Mouse (Mus musculus): ENCODE data around the gene B3gnt4. TPM values are rescaled to one million over a fixed set of nuclear protein-coding genes. Genes with fewer than 3 reads are reported as not detected.

The B3gnt4 gene
- 0.12 and 0.58 TPM in 2 replicates for polyA plus RNA-seq (2015; fragmentation: Nextera tagmentation; extraction: Ambion mirVana)

- no peak within 1 kb of the TSS for H3K27ac ChIP-seq
- H3K9me3 ChIP-seq: no peaks in the 10 kb centered on the region
- peaks cover 27% of the 10 kb centered on the region for H3K4me1 ChIP-seq
- WGBS: 78% methylated on average over 5 of the region's 5 CpGs
- no peak for ATAC-seq (ENCODE audit: insufficient number of reproducible peaks, low FRiP score, low TSS enrichment, low read depth)
- no peak within 1 kb of the TSS for H3K9ac ChIP-seq
- peaks cover 19% of the 10 kb centered on the region for H3K27me3 ChIP-seq
- no peak within 1 kb of the TSS for H3K4me2 ChIP-seq
- H3K36me3 ChIP-seq: peaks cover 16% of the 10 kb centered on the region
- H3K4me3 ChIP-seq: no peak within 1 kb of the TSS
Measured at GRCm38 (mm10) chr5:123510160-123510559, at the start of gene B3gnt4. B3gnt4 (plus strand) TSS chr5:123510460.

- H3K36me3 ChIP-seq: peaks cover 4% of the 10 kb centered on the region
- no peak overlapping the region for H3K27ac ChIP-seq
- H3K4me1 ChIP-seq: no peaks in the 10 kb centered on the region
- H3K4me3 ChIP-seq: no peak overlapping the region
- no peak for ATAC-seq (ENCODE audit: insufficient number of reproducible peaks, low FRiP score, low TSS enrichment, low read depth)
- no peaks in the 10 kb centered on the region for H3K27me3 ChIP-seq
- 67% methylated on average over 5 of the region's 5 CpGs for WGBS
- no peaks in the 10 kb centered on the region for H3K9me3 ChIP-seq
- no peak overlapping the region for H3K9ac ChIP-seq
- H3K4me2 ChIP-seq: no peak overlapping the region
Measured at GRCm38 (mm10) chr5:123461420-123461819, 48.8 kb upstream of the B3gnt4 start.

- Histone ChIP-seq H3K27me3 (no peaks in the 10 kb centered on the region), H3K4me1 (no peaks in the 10 kb centered on the region), H3K9ac (no peak overlapping the region), H3K4me2 (no peak overlapping the region), H3K36me3 (no peaks in the 10 kb centered on the region), H3K4me3 (no peak overlapping the region), H3K9me3 (no peaks in the 10 kb centered on the region), H3K27ac (no peak overlapping the region)
- ATAC-seq (ENCODE audit: insufficient number of reproducible peaks, low FRiP score, low TSS enrichment, low read depth): no peak
- WGBS: 69% methylated on average over 1 of the region's 1 CpGs
Measured at GRCm38 (mm10) chr5:123464638-123465037, 45.6 kb upstream of the B3gnt4 start.

GRCm38 (mm10) chr5:123470784-123471400 lies 39.4 kb upstream of the B3gnt4 start:
- peak overlapping the region; percentile 17; the same call in 1 of the 2 replicates for H3K27ac ChIP-seq
- no peaks in the 10 kb centered on the region for H3K36me3 ChIP-seq
- no peaks in the 10 kb centered on the region for H3K9me3 ChIP-seq
- no peaks in the 10 kb centered on the region for H3K27me3 ChIP-seq
- H3K4me2 ChIP-seq: peak overlapping the region; percentile 36
- WGBS: 19% methylated on average over 10 of the region's 10 CpGs
- peaks cover 5% of the 10 kb centered on the region for H3K4me1 ChIP-seq
- no peak for ATAC-seq (ENCODE audit: insufficient number of reproducible peaks, low FRiP score, low TSS enrichment, low read depth)
- peak overlapping the region; percentile 7; the same call in 1 of the 2 replicates for H3K4me3 ChIP-seq
- H3K9ac ChIP-seq: no peak overlapping the region

- 81% methylated on average over 5 of the region's 5 CpGs for WGBS
- H3K9me3 ChIP-seq: no peaks in the 10 kb centered on the region
- H3K4me1 ChIP-seq: peaks cover 5% of the 10 kb centered on the region
- no peak for ATAC-seq (ENCODE audit: insufficient number of reproducible peaks, low FRiP score, low TSS enrichment, low read depth)
- H3K4me3 ChIP-seq: no peak overlapping the region
- no peak overlapping the region for H3K27ac ChIP-seq
- H3K27me3 ChIP-seq: no peaks in the 10 kb centered on the region
- H3K9ac ChIP-seq: no peak overlapping the region
- no peaks in the 10 kb centered on the region for H3K36me3 ChIP-seq
- no peak overlapping the region for H3K4me2 ChIP-seq
Measured at GRCm38 (mm10) chr5:123473817-123474216, 36.4 kb upstream of the B3gnt4 start.

- Histone ChIP-seq H3K4me2 (no peak overlapping the region), H3K36me3 (no peaks in the 10 kb centered on the region), H3K27ac (no peak overlapping the region), H3K9ac (no peak overlapping the region), H3K9me3 (no peaks in the 10 kb centered on the region), H3K4me3 (no peak overlapping the region), H3K27me3 (no peaks in the 10 kb centered on the region), H3K4me1 (peaks cover 7% of the 10 kb centered on the region)
- ATAC-seq (ENCODE audit: insufficient number of reproducible peaks, low FRiP score, low TSS enrichment, low read depth): no peak
- 81% methylated on average over 11 of the region's 11 CpGs for WGBS
Measured at GRCm38 (mm10) chr5:123487659-123488395, 22.4 kb upstream of the B3gnt4 start.

GRCm38 (mm10) chr5:123489112-123489785 lies 21.0 kb upstream of the B3gnt4 start, which contains the start of the genes Lrrc43 and Il31:
Lrrc43 (plus strand) TSS chr5:123489305.
Il31 (minus strand) TSS chr5:123489489.
- no peak within 1 kb of the TSS for H3K9ac ChIP-seq
- WGBS: 8% methylated on average over 25 of the region's 25 CpGs
- peaks cover 7% of the 10 kb centered on the region for H3K4me1 ChIP-seq
- no peaks in the 10 kb centered on the region for H3K27me3 ChIP-seq
- no peaks in the 10 kb centered on the region for H3K36me3 ChIP-seq
- no peak; the same call in 1 of the 2 replicates for ATAC-seq (ENCODE audit: insufficient number of reproducible peaks, low FRiP score, low TSS enrichment, low read depth)
- no peak within 1 kb of the TSS for H3K27ac ChIP-seq
- H3K4me2 ChIP-seq: peak within 1 kb of the TSS; percentile 29; the same call in 1 of the 2 replicates
- H3K9me3 ChIP-seq: no peaks in the 10 kb centered on the region
- H3K4me3 ChIP-seq: no peak within 1 kb of the TSS

GRCm38 (mm10) chr5:123489935-123490334 lies 20.3 kb upstream of the B3gnt4 start:
- Histone ChIP-seq H3K4me1 (peaks cover 7% of the 10 kb centered on the region), H3K9me3 (no peaks in the 10 kb centered on the region), H3K4me3 (no peak overlapping the region), H3K4me2 (no peak overlapping the region), H3K27me3 (no peaks in the 10 kb centered on the region), H3K36me3 (no peaks in the 10 kb centered on the region), H3K27ac (no peak overlapping the region), H3K9ac (no peak overlapping the region)
- WGBS: 38% methylated on average over 9 of the region's 9 CpGs
- no peak for ATAC-seq (ENCODE audit: insufficient number of reproducible peaks, low FRiP score, low TSS enrichment, low read depth)

GRCm38 (mm10) chr5:123499717-123500116 lies 10.5 kb upstream of the B3gnt4 start:
- no peak overlapping the region for H3K9ac ChIP-seq
- WGBS: 46% methylated on average over 4 of the region's 4 CpGs
- H3K27me3 ChIP-seq: peaks cover 10% of the 10 kb centered on the region
- no peak for ATAC-seq (ENCODE audit: insufficient number of reproducible peaks, low FRiP score, low TSS enrichment, low read depth)
- H3K4me3 ChIP-seq: no peak overlapping the region
- H3K4me1 ChIP-seq: peaks cover 18% of the 10 kb centered on the region
- no peaks in the 10 kb centered on the region for H3K36me3 ChIP-seq
- no peaks in the 10 kb centered on the region for H3K9me3 ChIP-seq
- no peak overlapping the region for H3K4me2 ChIP-seq
- H3K27ac ChIP-seq: no peak overlapping the region

GRCm38 (mm10) chr5:123501973-123502372 lies 8.3 kb upstream of the B3gnt4 start:
- ATAC-seq (ENCODE audit: insufficient number of reproducible peaks, low FRiP score, low TSS enrichment, low read depth): no peak
- Histone ChIP-seq H3K36me3 (no peaks in the 10 kb centered on the region), H3K9me3 (no peaks in the 10 kb centered on the region), H3K4me2 (no peak overlapping the region), H3K9ac (no peak overlapping the region), H3K27ac (no peak overlapping the region), H3K4me1 (peaks cover 13% of the 10 kb centered on the region), H3K27me3 (peaks cover 14% of the 10 kb centered on the region), H3K4me3 (no peak overlapping the region)
- 69% methylated on average over 4 of the region's 4 CpGs for WGBS

GRCm38 (mm10) chr5:123507936-123508723 lies 2.1 kb upstream of the B3gnt4 start:
- peak overlapping the region; percentile 88 for H3K4me2 ChIP-seq
- H3K9me3 ChIP-seq: no peaks in the 10 kb centered on the region
- peaks cover 13% of the 10 kb centered on the region for H3K36me3 ChIP-seq
- H3K4me3 ChIP-seq: peak overlapping the region; percentile 65
- peak; percentile 51 for ATAC-seq (ENCODE audit: insufficient number of reproducible peaks, low FRiP score, low TSS enrichment, low read depth)
- peaks cover 19% of the 10 kb centered on the region for H3K27me3 ChIP-seq
- H3K9ac ChIP-seq: peak overlapping the region; percentile 45
- WGBS: under 1% methylated on average over 59 of the region's 59 CpGs
- peaks cover 32% of the 10 kb centered on the region for H3K4me1 ChIP-seq
- no peak overlapping the region for H3K27ac ChIP-seq

Measured in limb, embryonic 15.5 days (tissue).